Mouse (Mus musculus): Measurements from ENCODE around the gene Slc39a11.

The Slc39a11 gene

GRCm38 (mm10) chr11:113271857-113272256, 378.0 kb downstream of the Slc39a11 start:
- DNase-seq = no peak

GRCm38 (mm10) chr11:113268831-113269319, 381.0 kb downstream of the Slc39a11 start:
- no peak for DNase-seq

- no peak for DNase-seq
Observed at GRCm38 (mm10) chr11:113267516-113268230, 382.2 kb downstream of the Slc39a11 start.

- no peak for DNase-seq
Observed at GRCm38 (mm10) chr11:113266706-113267105, 383.2 kb downstream of the Slc39a11 start.

- DNase-seq = no peak
Observed at GRCm38 (mm10) chr11:113265567-113265966, 384.3 kb downstream of the Slc39a11 start.

- DNase-seq = no peak
Observed at GRCm38 (mm10) chr11:113263971-113264370, 385.9 kb downstream of the Slc39a11 start.

- no peak for DNase-seq
Observed at GRCm38 (mm10) chr11:113262062-113262461, 387.8 kb downstream of the Slc39a11 start.

- no peak for DNase-seq
Observed at GRCm38 (mm10) chr11:113261421-113261820, 388.5 kb downstream of the Slc39a11 start.

- no peak for DNase-seq
Observed at GRCm38 (mm10) chr11:113259712-113260382, 390.0 kb downstream of the Slc39a11 start.

GRCm38 (mm10) chr11:113258016-113258415, 391.9 kb downstream of the Slc39a11 start:
- DNase-seq = peak in 1 of 2 experiments; percentile 14

GRCm38 (mm10) chr11:113254653-113255052, 395.2 kb downstream of the Slc39a11 start:
- no peak for DNase-seq

GRCm38 (mm10) chr11:113253169-113253568, 396.7 kb downstream of the Slc39a11 start:
- no peak for DNase-seq

GRCm38 (mm10) chr11:113251172-113251571, 398.7 kb downstream of the Slc39a11 start:
- DNase-seq = no peak

- no peak for DNase-seq
Observed at GRCm38 (mm10) chr11:113246475-113246874, 403.4 kb downstream of the Slc39a11 start.

GRCm38 (mm10) chr11:113245666-113246065, 404.2 kb downstream of the Slc39a11 start:
- DNase-seq = no peak

GRCm38 (mm10) chr11:113234432-113234831, 415.4 kb downstream of the Slc39a11 start:
- DNase-seq = no peak

- no peak for DNase-seq
Observed at GRCm38 (mm10) chr11:113232049-113232448, 417.8 kb downstream of the Slc39a11 start.

GRCm38 (mm10) chr11:113230410-113231132, 419.3 kb downstream of the Slc39a11 start:
- no peak for DNase-seq

- no peak for DNase-seq
Observed at GRCm38 (mm10) chr11:113225748-113226147, 424.1 kb downstream of the Slc39a11 start.

- DNase-seq = no peak
Observed at GRCm38 (mm10) chr11:113223756-113224323, 426.0 kb downstream of the Slc39a11 start.

- no peak for DNase-seq
Observed at GRCm38 (mm10) chr11:113221267-113222195, 428.3 kb downstream of the Slc39a11 start.

GRCm38 (mm10) chr11:113220649-113221048, 429.2 kb downstream of the Slc39a11 start:
- DNase-seq = no peak
